Mouse (Mus musculus) neural tube, embryonic 13.5 days (tissue): ENCODE results near the gene 9530077C05Rik. TPM values are rescaled to one million over a fixed set of nuclear protein-coding genes. Genes with fewer than 3 reads are reported as not detected.
A peak's percentile ranks its signal among the peaks of the same experiment; 100 is the strongest.
"Not testable (repeated sequence)": the region's sequence is repeated elsewhere in the genome, so short reads cannot be mapped to it uniquely, and the experiment has no call there.

Source experiments
- ATAC-seq: fragments of 200-750 bp; cut with Nextera tagmentation; 2 replicates; pipeline ENCODE4 v1.8.0; 2017; ENCODE audit warnings: low read depth, mild to moderate bottlenecking, moderate TSS enrichment, moderate library complexity
- H3K27ac ChIP-seq: fragments of 300-500 bp; sonication (generic); replicated peaks from 2 replicates; pipeline ENCODE4 v1.5.1; 2015; ENCODE audit warnings: moderate library complexity, mild to moderate bottlenecking, inconsistent platforms
- H3K27me3 ChIP-seq: fragments of 300-500 bp; sonication (generic); 2 replicates; pipeline ENCODE4 v1.6.1; 2015; ENCODE audit warnings: mild to moderate bottlenecking, inconsistent platforms
- H3K36me3 ChIP-seq: fragments of 300-500 bp; sonication (generic); 2 replicates; pipeline ENCODE4 v1.6.1; 2015; ENCODE audit warnings: mild to moderate bottlenecking, inconsistent platforms
- H3K4me1 ChIP-seq: fragments of 300-500 bp; sonication (generic); replicated peaks from 2 replicates; pipeline ENCODE4 v1.6.1; 2015; ENCODE audit warnings: inconsistent platforms
- H3K4me2 ChIP-seq: fragments of 300-500 bp; sonication (generic); 2 replicates; pipeline ENCODE4 v1.6.1; 2015; ENCODE audit warnings: inconsistent platforms, mild to moderate bottlenecking, moderate library complexity
- H3K4me3 ChIP-seq: fragments of 300-500 bp; sonication (generic); 2 replicates; pipeline ENCODE4 v1.5.1; 2015; ENCODE audit warnings: mild to moderate bottlenecking, inconsistent platforms
- H3K9ac ChIP-seq: fragments of 300-500 bp; sonication (generic); 2 replicates; pipeline ENCODE4 v1.6.1; 2015; ENCODE audit warnings: moderate library complexity, mild to moderate bottlenecking, inconsistent platforms
- H3K9me3 ChIP-seq: fragments of 300-500 bp; sonication (generic); 2 replicates; pipeline ENCODE4 v1.6.1; 2016; ENCODE audit warnings: inconsistent platforms
- WGBS: fragments of 180-500 bp; shearing (Covaris S2); methylation state at CpG from one replicate; pipeline ENCODE4 v1.1.7; 2015; 5-methylcytosine and 5-hydroxymethylcytosine counted together
- polyA plus RNA-seq: library from polyadenylated mRNA; unstranded; fragments of >200 nt; fragmentation: Nextera tagmentation; extraction: Ambion mirVana; gene quantifications from 2 replicates; pipeline ENCODE4 v1.2.1, GENCODE M21; 2015

The 9530077C05Rik gene
- polyA plus RNA-seq, 1 experiment from 2014 or later = 8.9 TPM

DNA sequence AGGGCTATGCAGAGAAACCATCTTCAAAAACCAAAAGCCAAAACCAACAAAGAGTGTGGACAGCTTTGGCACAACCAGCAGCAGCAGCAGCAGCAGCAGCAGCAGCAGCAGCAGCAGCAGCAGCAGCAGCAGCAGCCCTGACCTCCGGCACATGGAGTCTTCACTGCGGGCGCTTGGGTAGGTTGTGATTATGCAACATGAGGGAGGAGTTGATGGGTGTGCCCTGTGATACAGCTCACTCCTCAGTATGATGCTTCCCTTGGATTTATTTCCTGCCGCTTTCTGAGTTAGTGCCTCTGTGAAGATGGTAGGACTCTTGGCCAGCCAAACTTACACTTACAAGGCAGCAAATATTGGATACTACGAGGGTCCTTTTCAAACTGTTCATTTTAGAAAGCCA, 35.9 kb downstream of the 9530077C05Rik start:
- no peaks in the 10 kb centered on the region for H3K9me3 ChIP-seq
- whole genome bisulfite sequencing = 91% methylated on average over 5 of the region's 5 CpGs
- no peak overlapping the region for H3K27ac ChIP-seq
- H3K36me3 ChIP-seq = peaks cover 62% of the 10 kb centered on the region
- H3K4me2 ChIP-seq = no peak overlapping the region
- no peak overlapping the region for H3K9ac ChIP-seq
- no peaks in the 10 kb centered on the region for H3K27me3 ChIP-seq
- H3K4me3 ChIP-seq = no peak overlapping the region
- H3K4me1 ChIP-seq = no peaks in the 10 kb centered on the region
- no peak for ATAC-seq

GRCm38 (mm10) chr9:22448420-22448819, 37.1 kb downstream of the 9530077C05Rik start:
- Histone ChIP-seq H3K9ac (no peak overlapping the region), H3K4me3 (no peak overlapping the region), H3K9me3 (no peaks in the 10 kb centered on the region), H3K36me3 (peaks cover 74% of the 10 kb centered on the region), H3K27me3 (no peaks in the 10 kb centered on the region), H3K4me2 (no peak overlapping the region), H3K27ac (no peak overlapping the region), H3K4me1 (no peaks in the 10 kb centered on the region)
- no peak for ATAC-seq
- 88% methylated on average over 13 of the region's 13 CpGs for WGBS

GRCm38 (mm10) chr9:22449209-22449608, 37.9 kb downstream of the 9530077C05Rik start:
- Histone ChIP-seq H3K9ac (no peak overlapping the region), H3K4me2 (no peak overlapping the region), H3K27me3 (no peaks in the 10 kb centered on the region), H3K4me1 (no peaks in the 10 kb centered on the region), H3K4me3 (no peak overlapping the region), H3K27ac (no peak overlapping the region), H3K36me3 (peaks cover 82% of the 10 kb centered on the region), H3K9me3 (no peaks in the 10 kb centered on the region)
- 95% methylated on average over 6 of the region's 6 CpGs for WGBS
- no peak for ATAC-seq

GRCm38 (mm10) chr9:22452697-22453096, 41.4 kb downstream of the 9530077C05Rik start:
- Histone ChIP-seq H3K4me3 (no peak overlapping the region), H3K27me3 (no peaks in the 10 kb centered on the region), H3K9me3 (no peaks in the 10 kb centered on the region), H3K27ac (no peak overlapping the region), H3K36me3 (peaks cover 100% of the 10 kb centered on the region), H3K4me1 (no peaks in the 10 kb centered on the region), H3K4me2 (no peak overlapping the region), H3K9ac (no peak overlapping the region)
- no peak for ATAC-seq
- 86% methylated on average over 10 of the region's 10 CpGs for WGBS

GRCm38 (mm10) chr9:22453501-22453924, 42.2 kb downstream of the 9530077C05Rik start:
- no peak for ATAC-seq

DNA sequence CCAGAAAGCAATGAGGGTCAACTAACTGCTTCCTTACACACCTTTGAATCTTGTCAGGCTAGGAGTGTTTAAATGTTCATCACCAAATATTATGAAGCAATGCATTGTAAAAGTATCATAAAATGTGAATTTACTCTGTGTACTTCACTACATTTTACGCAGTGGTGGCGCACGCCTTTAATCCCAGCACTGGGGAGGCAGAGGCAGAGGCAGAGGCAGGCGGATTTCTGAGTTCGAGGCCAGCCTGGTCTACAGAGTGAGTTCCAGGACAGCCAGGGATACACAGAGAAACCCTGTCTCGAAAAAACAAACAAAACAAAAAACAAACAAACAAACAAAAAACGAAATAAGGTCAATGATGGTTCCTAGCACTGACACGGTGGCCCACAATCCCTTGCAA, 42.7 kb downstream of the 9530077C05Rik start, which contains the start of gene Gm17545:
Gene Gm17545, plus strand, starts transcription at position 301 of the 400 bp plus-strand sequence.
- H3K9ac ChIP-seq, ATAC-seq, H3K9me3 ChIP-seq, H3K4me1 ChIP-seq, H3K4me3 ChIP-seq, H3K4me2 ChIP-seq, H3K27ac ChIP-seq, H3K27me3 ChIP-seq: not testable (repeated sequence)
- peaks cover 91% of the 10 kb centered on the region for H3K36me3 ChIP-seq
- WGBS = 95% methylated on average over 8 of the region's 8 CpGs

More at GRCm38 (mm10) chr9:22453501-22453924, 42.2 kb downstream of the 9530077C05Rik start:
- H3K36me3 ChIP-seq = peaks cover 96% of the 10 kb centered on the region
- H3K4me2 ChIP-seq = no peak overlapping the region
- no peak overlapping the region for H3K9ac ChIP-seq
- no peaks in the 10 kb centered on the region for H3K27me3 ChIP-seq
- 97% methylated on average over 10 of the region's 10 CpGs for WGBS
- H3K4me1 ChIP-seq = no peaks in the 10 kb centered on the region
- H3K4me3 ChIP-seq = no peak overlapping the region
- no peak overlapping the region for H3K27ac ChIP-seq
- no peaks in the 10 kb centered on the region for H3K9me3 ChIP-seq

DNA sequence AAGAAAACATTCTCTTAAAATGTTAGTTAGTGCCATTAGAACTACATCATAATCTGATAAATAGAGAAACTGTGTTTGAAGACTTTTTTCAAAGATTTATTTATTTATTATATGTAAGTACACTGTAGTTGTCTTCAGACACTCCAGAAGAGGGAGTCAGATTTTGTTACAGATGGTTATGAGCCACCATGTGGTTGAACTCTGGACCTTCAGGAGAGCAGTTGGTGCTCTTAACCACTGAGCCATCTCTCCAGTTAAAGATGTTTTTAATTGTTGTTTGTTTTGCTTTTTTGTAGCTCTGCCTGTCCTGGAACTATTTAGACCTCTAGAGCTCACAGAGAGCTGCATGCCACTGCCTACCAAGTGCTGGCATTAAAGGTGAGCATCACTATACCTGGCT, 43.7 kb downstream of the 9530077C05Rik start:
- no peak for ATAC-seq
- H3K9me3 ChIP-seq = no peaks in the 10 kb centered on the region
- no peak overlapping the region for H3K4me2 ChIP-seq
- H3K4me3 ChIP-seq = no peak overlapping the region
- no peak overlapping the region for H3K9ac ChIP-seq
- no peaks in the 10 kb centered on the region for H3K4me1 ChIP-seq
- H3K27ac ChIP-seq = no peak overlapping the region
- H3K27me3 ChIP-seq = no peaks in the 10 kb centered on the region
- H3K36me3 ChIP-seq = peaks cover 81% of the 10 kb centered on the region

GRCm38 (mm10) chr9:22457142-22457835, 46.0 kb downstream of the 9530077C05Rik start:
- no peaks in the 10 kb centered on the region for H3K27me3 ChIP-seq
- no peak overlapping the region for H3K4me3 ChIP-seq
- 88% methylated on average over 11 of the region's 11 CpGs for WGBS
- H3K9ac ChIP-seq = no peak overlapping the region
- ATAC-seq = no peak
- no peaks in the 10 kb centered on the region for H3K4me1 ChIP-seq
- H3K36me3 ChIP-seq = peaks cover 74% of the 10 kb centered on the region
- no peak overlapping the region for H3K4me2 ChIP-seq
- no peak overlapping the region for H3K27ac ChIP-seq
- no peaks in the 10 kb centered on the region for H3K9me3 ChIP-seq

GRCm38 (mm10) chr9:22461946-22462345, 50.6 kb downstream of the 9530077C05Rik start:
- peaks cover 7% of the 10 kb centered on the region; the same call in 1 of the 2 replicates for H3K4me1 ChIP-seq
- 93% methylated on average over 3 of the region's 3 CpGs for WGBS
- H3K27ac ChIP-seq = no peak overlapping the region
- no peak overlapping the region for H3K4me3 ChIP-seq
- no peak for ATAC-seq
- no peaks in the 10 kb centered on the region for H3K9me3 ChIP-seq
- no peak overlapping the region for H3K4me2 ChIP-seq
- H3K9ac ChIP-seq = no peak overlapping the region
- peaks cover 46% of the 10 kb centered on the region for H3K36me3 ChIP-seq
- no peaks in the 10 kb centered on the region for H3K27me3 ChIP-seq

DNA sequence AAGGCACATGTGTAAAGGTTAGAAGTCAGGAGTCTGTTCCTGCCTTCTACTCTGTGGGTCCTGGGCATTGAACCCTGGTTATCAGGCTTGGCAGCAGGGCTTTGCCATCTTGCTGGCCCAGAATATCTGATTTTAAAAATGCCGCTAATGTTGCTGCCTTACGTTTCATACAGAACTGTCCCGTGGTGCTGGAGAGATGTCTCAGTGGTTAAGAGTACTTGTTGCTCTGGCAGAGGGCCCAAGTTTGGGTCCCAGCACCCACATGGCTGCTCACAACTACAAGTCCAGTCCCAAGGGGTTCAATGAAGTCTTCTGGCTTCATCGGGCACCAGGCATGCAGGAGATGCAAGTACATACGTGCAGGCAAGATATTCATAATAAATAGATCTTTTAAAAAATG, 54.9 kb downstream of the 9530077C05Rik start:
- Histone ChIP-seq H3K27ac (no peak overlapping the region), H3K9ac (no peak overlapping the region), H3K9me3 (no peaks in the 10 kb centered on the region), H3K36me3 (peaks cover 28% of the 10 kb centered on the region), H3K27me3 (no peaks in the 10 kb centered on the region), H3K4me3 (no peak overlapping the region), H3K4me2 (no peak overlapping the region), H3K4me1 (peaks cover 14% of the 10 kb centered on the region; the same call in 1 of the 2 replicates)
- no peak for ATAC-seq
- WGBS = 97% methylated on average over 5 of the region's 5 CpGs

GRCm38 (mm10) chr9:22467371-22468169, 56.3 kb downstream of the 9530077C05Rik start:
- peak overlapping the region; percentile 96 for H3K27ac ChIP-seq
- no peaks in the 10 kb centered on the region for H3K27me3 ChIP-seq
- ATAC-seq = peak; percentile 77
- H3K9ac ChIP-seq = peak overlapping the region; percentile 91
- WGBS = 2% methylated on average over 67 of the region's 73 CpGs
- H3K4me3 ChIP-seq = peak overlapping the region; percentile 70
- H3K4me2 ChIP-seq = peak overlapping the region; percentile 75
- peaks cover 14% of the 10 kb centered on the region; the same call in 1 of the 2 replicates for H3K4me1 ChIP-seq
- H3K9me3 ChIP-seq = no peaks in the 10 kb centered on the region
- H3K36me3 ChIP-seq = peaks cover 17% of the 10 kb centered on the region

DNA sequence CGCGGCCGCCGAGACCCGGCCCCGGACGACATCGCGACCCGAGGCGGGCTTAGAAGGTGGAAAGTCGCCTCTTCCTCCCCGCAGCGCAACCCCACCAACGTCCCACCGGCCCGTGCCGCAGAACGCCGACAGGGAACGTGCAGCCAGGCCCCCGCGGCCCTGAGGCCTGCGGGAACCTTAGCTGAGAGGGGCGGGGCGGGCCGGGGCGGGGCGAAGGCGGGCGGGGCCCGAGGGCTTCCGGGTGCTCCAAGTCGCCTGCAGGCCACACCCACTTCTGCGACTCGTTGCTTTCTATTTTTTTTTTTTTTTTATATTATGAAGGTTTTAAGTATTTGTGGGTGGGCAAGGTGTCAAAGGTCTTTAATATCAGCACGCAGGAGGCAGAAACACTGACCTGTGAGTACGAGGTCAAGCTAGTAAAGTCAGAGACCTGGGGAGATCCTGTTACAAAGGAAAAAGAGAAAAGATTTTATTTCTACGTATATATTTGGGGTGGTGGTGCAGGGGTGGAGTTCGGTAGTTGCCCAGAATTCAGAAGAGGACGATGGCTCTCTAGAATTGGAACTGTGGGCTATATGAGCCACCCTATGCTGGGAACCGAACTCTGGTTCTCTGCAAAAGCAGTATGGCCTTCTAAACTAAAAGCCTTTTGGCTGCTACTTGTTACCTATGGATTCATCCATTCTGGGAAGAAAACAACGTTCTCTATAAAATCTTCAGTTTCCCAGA, 57.0 kb downstream of the 9530077C05Rik start:
- Histone ChIP-seq H3K27me3 (no peaks in the 10 kb centered on the region), H3K27ac (peak overlapping the region; percentile 96), H3K4me3 (peak overlapping the region; percentile 70), H3K4me2 (peak overlapping the region; percentile 75), H3K9ac (peak overlapping the region; percentile 91), H3K36me3 (peaks cover 16% of the 10 kb centered on the region), H3K4me1 (peaks cover 14% of the 10 kb centered on the region; the same call in 1 of the 2 replicates), H3K9me3 (no peaks in the 10 kb centered on the region)
- ATAC-seq = peak; percentile 92
- WGBS = 5% methylated on average over 33 of the region's 43 CpGs
